Mouse (Mus musculus): ENCODE data around the gene Csnk1e. TPM values are rescaled to one million over a fixed set of nuclear protein-coding genes. Genes with fewer than 3 reads are reported as not detected.
A peak's percentile ranks its signal among the peaks of the same experiment; 100 is the strongest.

Csnk1e gene
- total and polyA plus RNA-seq, 3 experiments: 10.4 to 46.7 (median 16.8) TPM

GRCm38 (mm10) chr15:79403763-79404210 lies 51.6 kb downstream of the Csnk1e start:
- Histone ChIP-seq H3K27ac (ENCODE audit: insufficient read depth, low read depth) (no peak overlapping the region), H3K4me1 (ENCODE audit: control insufficient read depth in 1 of 2, insufficient read depth in 2 of 2) (peaks cover 28 to 62% of the 10 kb centered on the region in 2 experiments), H3K4me2 (ENCODE audit: insufficient read depth, low read depth, poor library complexity, severe bottlenecking) (peak overlapping the region; percentile 73), H3K79me2 (replicated peaks; ENCODE audit: control insufficient read depth, extremely low read depth, insufficient read depth, poor library complexity, severe bottlenecking) (peaks cover 20% of the 10 kb centered on the region), H3K27me3 (replicated peaks) (peaks cover 2% of the 10 kb centered on the region), H3K36me3 (replicated peaks in 1 of 2; ENCODE audit: control insufficient read depth in 1 of 2, insufficient read depth in 1 of 2, low read length in 1 of 2) (peaks cover 0 to 13% of the 10 kb centered on the region in 2 experiments), H3K9ac (ENCODE audit: insufficient read depth, low read depth) (peak overlapping the region; percentile 74; the same call in 1 of the 2 replicates), H3K9me3 (replicated peaks; ENCODE audit: low read length) (no peaks in the 10 kb centered on the region), H3K4me3 (replicated peaks in 1 of 3; ENCODE audit: low read depth in 2 of 3, low read length in 2 of 3, poor library complexity in 1 of 3) (peak overlapping the region; percentile 71 to 91 (median 89))
- dilution Hi-C loops (cut with MboI; ENCODE audit: extremely low pct_ligation_motif_present, extremely low pct_unique_long_range_greater_than_20kb, low sequenced_read_pairs): no loop called here
- peak; percentile 36; the same call in 1 of the 2 replicates for TF ChIP-seq MEF2A (IDR thresholded peaks at IDR 0.05; ENCODE audit: borderline replicate concordance, low read depth, low read length)
- no peak for TF ChIP-seq CHD1 (IDR thresholded peaks at IDR 0.05; ENCODE audit: low read depth, low read length)
- TF ChIP-seq ZKSCAN1 (IDR thresholded peaks at IDR 0.05; ENCODE audit: borderline replicate concordance, low read depth, low read length): no peak
- no peak for TF ChIP-seq NELFE (IDR thresholded peaks at IDR 0.05; ENCODE audit: low read depth, low read length)
- 0 out of 2 replicates have a peak, but pooled peaks have one; percentile 3 for TF ChIP-seq CHD2 (IDR thresholded peaks at IDR 0.05; ENCODE audit: low read length)
- no peak for TF ChIP-seq POLR2AphosphoS2 (IDR thresholded peaks at IDR 0.05; ENCODE audit: low read depth, low read length)
- TF ChIP-seq EP300 (IDR thresholded peaks at IDR 0.05; ENCODE audit: low read length): no peak
- TF ChIP-seq SMC3 (IDR thresholded peaks at IDR 0.05; ENCODE audit: low read depth, low read length): no peak
- TF ChIP-seq RCOR1 (conservative IDR thresholded peaks at IDR 0.05; ENCODE audit: low read depth, low read length): no peak
- no peak for TF ChIP-seq GABPA (IDR thresholded peaks at IDR 0.05; ENCODE audit: insufficient replicate concordance, low read depth, low read length)
- no peak for TF ChIP-seq MXI1 (IDR thresholded peaks at IDR 0.05; ENCODE audit: low read depth, low read length)
- no peak for DNase-seq (ENCODE audit: extremely low read depth)
- in situ Hi-C loops (cut with MboI; ENCODE audit: low pct_ligation_motif_present, low pct_unique_long_range_greater_than_20kb, low sequenced_read_pairs): no loop called here

DNA sequence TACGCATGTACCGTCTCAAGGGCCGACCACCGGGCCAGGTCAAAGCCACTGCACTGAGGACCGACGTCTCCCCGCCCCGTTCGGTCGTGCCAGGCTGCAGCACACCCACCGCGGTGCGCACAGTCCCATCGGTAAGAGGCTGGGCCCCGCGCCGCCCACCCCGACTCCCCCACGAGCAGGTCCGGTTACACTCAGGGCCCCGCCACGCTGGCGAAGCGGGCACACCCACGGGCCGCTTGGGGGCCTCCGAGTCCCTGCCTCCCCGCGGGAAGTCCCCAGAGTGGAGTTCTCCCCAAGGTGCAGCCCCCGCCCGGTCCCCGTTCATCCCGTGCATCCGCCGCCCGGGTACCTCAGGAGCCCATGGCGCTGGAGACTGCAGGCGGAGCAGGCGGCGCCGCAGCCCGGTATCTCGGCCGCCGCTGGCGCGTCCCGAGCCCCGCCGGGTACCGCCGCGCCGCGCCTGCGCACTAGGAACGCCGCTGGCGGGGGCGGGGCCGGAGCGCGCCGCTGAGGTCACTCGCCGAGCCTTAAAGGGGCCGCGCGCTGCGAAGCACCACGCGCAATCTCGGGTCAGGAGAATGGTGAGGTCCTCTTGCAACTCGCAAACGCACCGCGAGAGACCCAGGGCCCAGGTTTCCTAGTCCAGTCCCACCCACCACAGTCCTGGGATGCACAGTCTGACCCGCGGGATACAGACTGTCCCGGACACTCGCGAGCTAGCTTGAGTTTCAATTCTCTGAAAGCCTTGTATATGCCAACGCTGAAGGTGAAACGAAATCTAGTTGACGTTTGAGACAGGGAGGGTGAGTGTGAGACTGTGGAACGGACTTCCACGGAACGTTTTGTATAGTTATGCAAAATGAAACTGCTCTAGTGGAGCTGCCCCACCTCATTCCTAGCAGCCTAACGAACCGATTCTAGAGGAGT lies 52.3 kb downstream of the Csnk1e start, which contains the start of gene Tmem184b:
TSS of gene Tmem184b (minus strand) at position 734 of the 927 bp plus-strand sequence.
- DNase-seq (ENCODE audit: extremely low read depth): peak; percentile 66
- in situ Hi-C loops (cut with MboI; ENCODE audit: low pct_ligation_motif_present, low pct_unique_long_range_greater_than_20kb, low sequenced_read_pairs): no loop called here
- Histone ChIP-seq H3K36me3 (replicated peaks in 1 of 2; ENCODE audit: control insufficient read depth in 1 of 2, insufficient read depth in 1 of 2, low read length in 1 of 2) (peaks cover 0 to 15% of the 10 kb centered on the region in 2 experiments), H3K27ac (ENCODE audit: insufficient read depth, low read depth) (no peak within 1 kb of the TSS), H3K9ac (ENCODE audit: insufficient read depth, low read depth) (peak within 1 kb of the TSS; percentile 74), H3K27me3 (replicated peaks) (peaks cover 2% of the 10 kb centered on the region), H3K9me3 (replicated peaks; ENCODE audit: low read length) (no peaks in the 10 kb centered on the region), H3K4me2 (ENCODE audit: insufficient read depth, low read depth, poor library complexity, severe bottlenecking) (peak within 1 kb of the TSS; percentile 73), H3K4me1 (ENCODE audit: control insufficient read depth in 1 of 2, insufficient read depth in 2 of 2) (peaks cover 28 to 57% of the 10 kb centered on the region in 2 experiments), H3K79me2 (replicated peaks; ENCODE audit: control insufficient read depth, extremely low read depth, insufficient read depth, poor library complexity, severe bottlenecking) (peaks cover 20% of the 10 kb centered on the region), H3K4me3 (replicated peaks in 1 of 3; ENCODE audit: low read depth in 2 of 3, low read length in 2 of 3, poor library complexity in 1 of 3) (peak within 1 kb of the TSS; percentile 71 to 91 (median 89))
- dilution Hi-C loops (cut with MboI; ENCODE audit: extremely low pct_ligation_motif_present, extremely low pct_unique_long_range_greater_than_20kb, low sequenced_read_pairs): no loop called here
- TF ChIP-seq NRF1 (IDR thresholded peaks at IDR 0.05; ENCODE audit: low read depth, low read length) (peak; percentile 91), MYC (IDR thresholded peaks at IDR 0.05; ENCODE audit: low read depth, low read length) (peak; percentile 71; the same call in 1 of the 2 replicates), ZKSCAN1 (IDR thresholded peaks at IDR 0.05; ENCODE audit: borderline replicate concordance, low read depth, low read length) (no peak), NELFE (IDR thresholded peaks at IDR 0.05; ENCODE audit: low read depth, low read length) (peak; percentile 68; the same call in 1 of the 2 replicates), MAX (IDR thresholded peaks at IDR 0.05; ENCODE audit: low read length) (peak; percentile 69), ZMIZ1 (IDR thresholded peaks at IDR 0.05; ENCODE audit: low read depth, low read length) (peak; percentile 55; the same call in 1 of the 2 replicates), USF2 (conservative IDR thresholded peaks at IDR 0.05; ENCODE audit: low read depth, low read length) (no peak), CHD2 (IDR thresholded peaks at IDR 0.05; ENCODE audit: low read length) (0 out of 2 replicates have a peak, but pooled peaks have one; percentile 13), SIN3A (IDR thresholded peaks at IDR 0.05; ENCODE audit: low read length) (peak; percentile 77; the same call in 1 of the 2 replicates), ZNF384 (IDR thresholded peaks at IDR 0.05; ENCODE audit: low read depth, low read length) (no peak), UBTF (IDR thresholded peaks at IDR 0.05; ENCODE audit: low read depth, low read length) (no peak), HCFC1 (IDR thresholded peaks at IDR 0.05; ENCODE audit: low read depth, low read length) (peak; percentile 43), POLR2A (IDR thresholded peaks at IDR 0.05; ENCODE audit: low read depth, low read length) (peak; percentile 79), MAFK (IDR thresholded peaks at IDR 0.05; ENCODE audit: insufficient replicate concordance, low read length) (no peak), RAD21 (IDR thresholded peaks at IDR 0.05; ENCODE audit: low read depth, low read length) (no peak), USF1 (IDR thresholded peaks at IDR 0.05; ENCODE audit: low read depth, low read length) (no peak), EP300 (IDR thresholded peaks at IDR 0.05; ENCODE audit: low read length) (peak; percentile 28; the same call in 1 of the 2 replicates), JUN (IDR thresholded peaks at IDR 0.05; ENCODE audit: insufficient read depth, low read depth, low read length) (peak; percentile 60), TCF12 (IDR thresholded peaks at IDR 0.05; ENCODE audit: low read depth, low read length) (0 out of 2 replicates have a peak, but pooled peaks have one; percentile 44), ETS1 (conservative IDR thresholded peaks at IDR 0.05; ENCODE audit: low read depth, low read length) (no peak), SMC3 (IDR thresholded peaks at IDR 0.05; ENCODE audit: low read depth, low read length) (no peak), KAT2A (IDR thresholded peaks at IDR 0.05; ENCODE audit: insufficient replicate concordance, low read length) (no peak), PAX5 (IDR thresholded peaks at IDR 0.05; ENCODE audit: low read length) (no peak)
